Mouse (Mus musculus) kidney, adult 2 months (tissue): Measurements from ENCODE around the gene Gdap2.

ENCODE experiments used
- CTCF ChIP-seq: fragments of 200-500 bp; conservative IDR thresholded peaks from 2 replicates; pipeline ENCODE4 v1.5.1; 2011; ENCODE audit warnings: low read depth, mild to moderate bottlenecking, control low read depth, low read length, moderate library complexity, mixed read lengths; ENCODE audit not compliant: insufficient read depth, insufficient read length
- POLR2A ChIP-seq: fragments of 200-500 bp; IDR thresholded peaks from one replicate; pipeline ENCODE4 v1.6.1; 2011; ENCODE audit warnings: low read depth, low read length, control low read depth

DNA sequence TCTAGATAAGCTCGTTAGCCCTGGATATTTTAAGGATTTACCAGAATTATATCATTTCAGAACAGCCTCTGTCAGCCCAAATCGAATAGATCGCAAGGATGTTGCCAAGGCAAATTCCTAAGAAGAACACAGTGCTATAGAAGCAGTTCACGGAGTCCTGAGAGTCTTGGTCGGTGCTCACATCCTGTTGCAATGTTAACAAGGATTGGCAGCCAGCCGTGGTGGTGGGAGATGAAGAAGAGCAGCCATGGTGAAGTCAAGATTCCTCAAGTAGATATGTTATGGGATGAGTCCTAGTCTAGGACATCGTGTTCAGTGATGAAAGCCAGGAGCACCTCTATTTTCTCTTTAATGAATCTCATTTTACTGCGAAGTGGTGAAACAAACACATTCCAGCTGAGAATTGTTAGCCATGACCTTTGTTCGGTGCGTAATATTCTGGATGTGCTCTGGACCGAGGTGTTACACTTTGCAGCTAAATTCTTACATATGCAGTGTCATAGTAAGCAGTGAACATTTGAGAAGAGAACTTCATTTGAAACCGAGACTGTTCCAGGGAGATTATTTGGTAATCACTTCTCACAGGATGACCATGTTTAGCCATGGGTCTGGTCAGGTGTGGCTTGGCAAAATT is 63.3 kb downstream of the Gdap2 start:
- TF ChIP-seq POLR2A (no peak), CTCF (no peak)
